Mouse (Mus musculus): ENCODE data around the gene Atxn2l.
"Not testable (repeated sequence)": the region's sequence is repeated elsewhere in the genome, so short reads cannot be mapped to it uniquely, and the experiment has no call there.

Atxn2l gene

DNA sequence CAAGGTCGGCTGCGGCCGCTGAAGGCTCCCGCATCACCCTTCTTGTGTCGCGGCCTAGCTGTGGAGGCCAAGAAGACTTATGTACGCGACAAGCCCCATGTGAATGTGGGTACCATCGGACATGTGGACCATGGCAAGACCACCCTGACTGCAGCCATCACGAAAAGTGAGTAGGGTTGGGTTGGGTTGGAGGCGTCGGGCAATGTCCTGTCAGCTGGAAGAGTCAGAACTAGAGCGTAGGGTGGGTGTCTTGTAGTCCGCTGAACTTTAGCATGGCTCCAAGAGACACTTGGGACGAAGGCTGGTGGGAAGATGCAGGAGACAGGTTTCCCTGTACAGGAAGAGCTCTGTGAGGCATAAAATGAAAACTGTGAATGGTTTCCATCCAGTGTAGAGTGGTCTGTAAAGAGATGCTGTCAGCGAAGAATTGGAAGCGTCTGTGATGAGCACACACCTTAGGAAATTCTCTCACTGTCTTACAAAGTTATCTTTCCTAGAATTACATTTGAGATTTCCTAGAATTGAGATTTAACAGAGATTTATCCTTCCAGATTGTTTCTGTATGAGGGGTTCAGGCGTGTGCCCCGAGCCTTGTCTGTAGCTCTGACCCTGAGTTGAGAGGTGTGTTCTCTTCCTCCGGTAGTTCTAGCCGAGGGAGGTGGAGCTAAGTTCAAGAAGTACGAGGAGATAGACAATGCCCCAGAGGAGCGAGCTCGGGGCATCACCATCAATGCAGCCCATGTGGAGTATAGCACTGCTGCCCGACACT lies 15.4 kb downstream of the Atxn2l start:
- not testable (repeated sequence) for DNase-seq

DNA sequence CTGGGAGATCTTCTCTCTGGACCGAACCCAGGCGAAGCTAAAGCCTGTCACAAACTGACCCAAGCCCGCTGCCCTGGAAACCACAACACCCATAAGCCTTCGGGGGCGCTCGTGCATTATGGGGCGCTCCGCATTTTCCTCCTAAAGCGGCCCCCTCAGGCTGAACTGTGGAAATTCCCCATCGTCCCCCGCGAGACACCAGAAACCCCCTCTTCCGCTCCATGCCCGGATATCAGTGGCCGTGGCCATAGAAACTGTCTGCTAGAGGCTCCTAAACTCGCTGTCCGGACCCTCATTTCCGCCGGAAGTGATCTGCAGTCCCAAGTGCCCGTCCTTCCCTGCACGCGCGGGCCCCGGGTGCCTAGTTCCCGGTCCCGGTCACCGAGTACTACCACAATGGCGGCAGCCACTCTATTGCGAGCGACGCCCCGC lies 16.2 kb downstream of the Atxn2l start, which contains the start of gene Tufm:
Gene Tufm (plus strand): TSS at position 310 of the 432 bp plus-strand sequence.
- peak; percentile 97 to 98 for DNase-seq

DNA sequence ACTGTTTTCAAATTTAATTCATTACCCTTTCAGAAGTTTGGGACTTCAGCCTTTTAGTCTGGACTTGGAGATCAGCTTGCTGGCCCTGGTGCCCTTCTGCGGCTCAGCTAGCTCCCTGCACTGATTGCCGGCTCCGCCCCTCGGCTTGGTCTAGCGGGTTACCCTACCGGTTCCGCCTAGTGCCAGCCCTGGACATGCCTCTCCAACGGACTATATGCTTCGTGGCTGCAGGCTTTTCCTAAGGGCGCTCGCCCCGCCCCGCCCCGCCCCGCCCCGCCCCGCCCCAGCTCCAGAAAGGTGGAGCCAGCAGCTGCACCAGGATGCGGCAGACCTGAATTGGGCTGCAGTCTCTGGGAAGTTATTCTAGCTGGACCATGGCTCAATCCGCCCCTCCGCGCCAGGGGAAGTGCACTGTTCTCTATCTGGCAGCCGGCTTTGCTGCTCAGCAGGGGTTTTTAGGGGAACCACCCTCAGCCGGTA lies 20.8 kb downstream of the Atxn2l start:
- peak; percentile 94 to 96 for DNase-seq

DNA sequence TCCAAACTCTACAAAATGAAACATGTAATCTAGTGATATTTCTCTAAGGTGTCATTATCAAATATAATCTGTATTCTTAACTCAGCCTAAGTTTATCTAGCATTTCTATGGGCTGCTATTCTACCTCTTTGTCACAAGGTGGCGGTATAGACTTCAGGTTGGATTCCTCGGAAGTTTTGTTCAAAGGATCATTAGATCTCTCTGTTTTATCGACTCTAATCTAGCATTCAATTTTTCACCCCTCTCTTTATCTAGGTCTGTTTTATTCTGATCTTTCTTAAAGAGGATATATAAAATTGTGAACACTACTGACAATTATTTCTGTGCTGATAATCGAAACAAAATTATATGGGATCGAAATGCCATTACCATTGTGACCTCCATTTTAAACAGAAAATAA lies 21.5 kb downstream of the Atxn2l start:
- no peak for DNase-seq

DNA sequence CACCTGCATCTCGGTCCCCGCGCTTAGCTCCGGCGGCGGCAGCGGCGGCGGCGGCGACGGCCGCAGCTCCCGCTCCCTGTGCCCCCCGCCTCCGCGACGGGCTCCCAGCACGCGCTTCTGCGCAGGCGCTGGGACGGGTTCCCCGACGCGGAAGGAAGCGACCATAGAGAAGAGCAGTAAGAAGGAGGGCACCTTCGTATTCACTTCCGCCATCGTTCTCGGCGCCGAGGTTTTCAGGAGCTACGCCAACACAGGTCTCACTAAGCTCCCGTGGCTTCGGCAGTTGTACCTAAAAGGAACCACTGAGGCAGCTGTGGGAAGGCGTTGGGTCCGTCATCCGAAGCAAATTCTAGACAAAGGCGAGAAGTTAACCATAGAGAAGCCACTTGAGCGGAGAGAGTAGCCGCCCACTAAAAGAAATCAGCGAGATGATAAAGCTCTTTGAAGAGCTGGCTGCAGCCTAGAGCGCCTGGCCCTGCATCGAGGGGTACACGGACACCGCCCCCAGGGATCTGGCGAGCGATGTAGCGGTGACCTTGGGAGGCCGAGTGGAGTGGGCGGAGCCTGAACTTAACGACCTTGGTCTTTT lies 28.1 kb downstream of the Atxn2l start, which contains the start of gene Sh2b1:
Gene Sh2b1 (minus strand): TSS at position 432 of the 589 bp plus-strand sequence.
- peak; percentile 87 to 90 for DNase-seq

DNA sequence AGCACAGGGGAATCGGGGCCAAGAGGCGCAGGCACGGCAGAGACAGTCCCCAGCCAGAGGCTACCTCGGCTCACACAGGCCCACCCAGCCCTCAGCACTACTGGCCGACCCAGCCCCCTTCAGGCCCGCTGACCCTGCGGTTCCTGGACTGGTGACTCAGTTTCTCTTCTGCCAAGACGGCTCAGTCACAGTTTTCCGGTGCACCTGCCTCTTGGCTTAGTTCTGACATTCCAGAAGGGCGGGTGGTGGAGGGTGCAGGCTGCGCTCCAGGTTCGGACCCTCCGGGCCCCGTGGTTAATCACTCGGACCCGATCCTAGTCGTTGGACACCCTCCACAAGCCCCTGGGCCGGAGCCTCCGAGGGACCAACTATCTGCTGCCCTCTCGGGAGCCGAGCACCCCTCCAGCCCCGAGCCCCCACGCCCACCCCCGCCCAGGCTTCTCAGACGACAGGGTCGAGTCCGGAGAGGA lies 28.7 kb downstream of the Atxn2l start:
- DNase-seq: peak in 1 of 2 experiments; percentile 23

DNA sequence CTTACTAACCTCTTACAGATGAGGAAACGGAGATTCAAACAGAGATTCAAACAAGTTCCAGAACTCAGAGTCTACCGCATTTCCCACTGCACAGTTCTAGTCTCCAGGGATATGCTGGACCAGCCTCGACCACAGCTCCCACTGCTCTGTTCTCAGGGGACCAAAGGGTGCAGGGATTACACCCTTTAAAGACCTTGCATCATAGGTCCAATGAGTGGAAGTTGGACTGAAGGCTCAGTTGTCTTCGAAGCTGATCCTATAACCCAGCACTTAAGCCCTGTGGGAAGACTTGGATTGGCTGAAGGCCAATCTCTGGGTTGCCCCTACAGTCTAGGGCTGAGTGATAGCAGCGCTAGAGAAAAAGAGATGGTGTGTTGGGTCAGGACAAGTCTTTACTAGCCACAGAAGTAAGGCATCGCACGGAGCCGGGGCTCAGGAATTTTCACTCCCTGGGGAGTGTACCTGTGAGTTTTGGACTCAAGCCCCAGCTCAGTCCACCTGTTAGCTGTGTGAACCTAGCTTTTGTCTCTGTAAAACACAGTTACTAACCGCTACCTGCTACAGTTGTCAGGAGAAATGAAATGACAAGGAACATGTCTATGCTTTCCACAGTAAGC lies 29.7 kb downstream of the Atxn2l start:
- DNase-seq: no peak

DNA sequence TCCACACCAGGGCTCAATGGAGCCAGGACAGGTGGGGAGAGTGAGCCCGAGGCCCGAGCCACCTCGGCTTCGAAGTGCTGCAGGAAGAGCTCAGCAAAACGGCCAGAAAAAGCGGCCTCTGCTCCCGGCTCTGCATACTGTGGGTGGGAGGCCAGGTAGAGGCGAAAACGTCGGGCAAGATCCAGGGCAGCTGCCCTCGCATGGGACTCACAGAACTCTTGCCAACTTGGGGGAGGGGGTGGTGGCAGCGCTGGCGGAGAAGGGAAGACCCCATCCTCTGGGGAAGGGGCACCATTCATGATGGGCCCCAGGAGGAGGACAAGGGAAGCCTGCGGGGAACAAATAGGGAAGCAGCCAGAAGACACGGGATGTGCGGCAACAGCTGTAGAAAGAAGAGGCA lies 30.5 kb downstream of the Atxn2l start:
- DNase-seq: no peak

DNA sequence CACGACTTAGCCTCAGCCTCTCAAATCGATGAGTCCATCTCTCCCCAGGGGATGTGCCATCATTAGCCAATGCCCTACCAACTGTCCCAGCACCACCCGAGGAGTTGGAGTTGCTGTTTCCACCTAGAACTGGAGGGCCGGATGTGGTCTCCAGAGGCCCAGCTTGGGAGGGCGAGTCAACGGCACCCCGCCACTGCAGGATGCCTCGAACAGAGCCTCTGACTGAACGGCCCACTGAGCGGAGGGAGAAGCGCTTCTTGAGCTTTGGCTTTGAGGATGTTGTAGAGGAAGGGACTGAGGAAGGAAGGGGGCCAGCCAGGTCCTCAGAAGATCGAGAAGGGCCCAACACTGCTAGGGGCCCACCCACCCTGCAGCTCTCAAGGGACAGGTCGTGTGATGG lies 30.9 kb downstream of the Atxn2l start:
- DNase-seq: no peak

DNA sequence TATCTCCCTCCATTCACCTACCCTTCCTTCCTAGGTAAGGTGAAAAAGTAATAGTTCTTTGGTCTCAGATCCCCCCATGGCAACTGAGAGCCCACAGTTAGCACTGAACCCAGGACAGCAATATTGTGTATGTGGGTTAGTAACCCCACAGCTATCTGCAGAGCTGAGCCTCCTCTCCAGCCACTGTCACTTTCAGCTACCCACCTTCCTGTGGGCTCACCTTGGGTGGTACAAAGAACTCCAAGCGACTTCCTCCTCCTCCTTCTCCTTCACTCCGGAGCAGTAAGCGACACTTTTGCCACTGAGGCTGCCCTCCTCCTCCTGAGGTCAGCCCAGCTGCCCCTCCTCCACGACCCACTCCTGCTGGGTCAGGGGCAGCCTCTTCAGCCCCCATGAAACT lies 31.4 kb downstream of the Atxn2l start:
- DNase-seq: no peak

DNA sequence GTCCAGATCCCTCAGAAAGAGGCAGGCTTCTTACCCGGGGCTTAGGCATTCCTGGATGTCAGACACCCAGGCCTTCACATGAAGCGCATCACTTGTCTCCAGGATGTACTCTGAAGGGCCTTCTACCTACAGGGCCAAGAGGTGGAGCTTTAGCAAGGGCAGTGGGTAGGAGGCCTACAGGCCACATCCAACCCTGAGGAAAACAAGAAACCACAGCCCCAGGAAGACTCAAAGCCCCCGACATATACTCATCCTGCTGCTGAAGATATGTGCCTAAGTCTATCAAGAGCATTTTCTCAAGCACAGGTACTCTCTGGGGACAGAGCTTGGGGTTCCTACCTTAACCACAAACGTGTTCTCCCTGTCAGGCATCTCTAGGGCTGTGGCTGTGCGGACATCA lies 31.9 kb downstream of the Atxn2l start:
- no peak for DNase-seq

DNA sequence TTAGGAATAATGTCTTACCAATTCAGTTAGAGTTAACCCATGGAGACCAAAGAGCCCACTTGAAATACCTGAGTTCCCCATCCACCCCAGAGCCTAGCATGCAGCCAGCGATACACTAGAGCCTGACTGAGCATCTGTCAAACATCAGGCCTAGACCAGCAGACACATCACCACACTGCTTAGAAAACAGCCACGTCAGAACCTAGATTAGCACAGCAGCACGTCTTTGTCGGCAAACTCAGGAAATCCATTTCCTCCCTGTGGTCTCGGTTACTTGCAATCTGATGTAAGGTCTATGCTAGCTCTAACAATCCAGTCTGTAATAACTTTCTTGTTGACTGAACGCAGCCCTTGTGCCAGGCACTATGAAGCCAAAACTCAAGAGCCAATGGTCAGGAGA lies 33.2 kb downstream of the Atxn2l start:
- no peak for DNase-seq

DNA sequence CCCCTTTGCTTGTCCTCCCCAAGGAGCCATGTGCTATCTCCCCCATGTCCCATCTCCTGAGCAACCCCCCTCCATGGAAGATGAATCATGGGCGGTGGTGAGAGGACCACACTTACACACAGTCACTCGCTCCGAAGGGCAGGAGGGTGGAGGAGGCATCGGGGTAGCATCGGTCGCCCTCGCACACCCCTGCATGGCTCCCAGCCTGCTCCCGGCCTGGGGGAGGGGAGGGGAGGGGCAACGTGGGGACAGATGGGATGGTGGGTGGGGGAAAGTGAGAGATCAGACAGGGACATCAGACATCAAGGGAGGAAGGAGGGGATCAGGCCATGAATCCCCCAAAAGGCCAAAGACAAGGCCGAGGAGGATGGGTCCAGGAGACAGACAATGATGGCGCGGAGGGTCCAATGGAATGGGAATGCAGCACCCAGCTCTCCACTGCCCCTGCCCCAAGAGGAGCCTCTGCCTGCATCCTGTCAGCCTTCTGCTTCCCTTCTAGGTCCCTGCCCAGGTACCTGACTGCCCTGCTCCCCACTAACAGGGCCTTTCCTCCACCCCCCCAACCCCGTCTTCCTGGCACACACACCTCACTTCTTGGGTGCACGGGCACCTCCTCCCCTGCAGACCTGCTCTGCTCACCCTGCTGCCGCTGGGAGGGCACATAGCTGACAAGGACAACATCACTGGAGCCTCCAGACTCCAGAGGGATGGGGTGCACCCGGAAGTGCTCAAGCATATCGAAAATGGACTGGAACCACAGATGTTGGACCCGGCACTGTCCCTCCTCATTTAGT lies 35.2 kb downstream of the Atxn2l start:
- no peak for DNase-seq

DNA sequence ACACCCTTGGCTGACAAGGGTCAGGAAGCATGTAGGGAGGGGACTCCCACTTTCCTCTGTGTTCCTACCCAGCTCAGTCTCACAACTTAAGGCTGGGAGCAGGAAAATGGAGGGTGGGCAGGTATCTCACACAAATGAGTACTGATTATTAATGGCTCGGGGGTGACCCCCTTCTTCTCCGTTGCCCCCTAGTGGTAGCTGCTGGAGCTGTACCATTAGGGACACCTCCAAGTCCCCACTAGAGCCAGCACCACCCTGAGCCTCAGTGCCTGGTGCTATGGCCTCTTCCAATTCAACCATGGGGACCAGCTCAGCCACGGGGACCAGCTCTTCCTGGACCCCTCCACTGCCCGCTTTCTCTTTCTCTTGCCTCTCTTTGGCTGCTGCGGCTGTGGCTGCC lies 36.0 kb downstream of the Atxn2l start:
- DNase-seq: peak in 1 of 2 experiments; percentile 41

DNA sequence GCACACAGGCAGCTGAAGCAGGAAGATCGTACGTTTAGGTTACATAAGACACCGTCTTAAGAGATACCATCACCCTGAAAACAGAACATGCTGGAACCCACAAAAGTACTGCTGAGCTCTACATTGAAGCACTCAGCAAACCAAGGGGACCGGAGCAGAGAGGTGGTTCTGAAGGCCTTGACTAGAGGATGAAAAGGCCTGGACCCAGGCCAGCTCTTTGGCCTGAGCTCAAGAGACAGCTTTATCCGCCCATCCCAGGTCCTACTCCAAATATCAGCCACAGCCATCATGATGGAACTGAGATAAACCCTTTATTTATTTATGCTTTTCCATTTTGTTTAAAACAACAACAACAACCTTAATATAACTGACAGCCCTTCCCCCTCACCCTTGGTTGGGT lies 36.5 kb downstream of the Atxn2l start:
- no peak for DNase-seq

DNA sequence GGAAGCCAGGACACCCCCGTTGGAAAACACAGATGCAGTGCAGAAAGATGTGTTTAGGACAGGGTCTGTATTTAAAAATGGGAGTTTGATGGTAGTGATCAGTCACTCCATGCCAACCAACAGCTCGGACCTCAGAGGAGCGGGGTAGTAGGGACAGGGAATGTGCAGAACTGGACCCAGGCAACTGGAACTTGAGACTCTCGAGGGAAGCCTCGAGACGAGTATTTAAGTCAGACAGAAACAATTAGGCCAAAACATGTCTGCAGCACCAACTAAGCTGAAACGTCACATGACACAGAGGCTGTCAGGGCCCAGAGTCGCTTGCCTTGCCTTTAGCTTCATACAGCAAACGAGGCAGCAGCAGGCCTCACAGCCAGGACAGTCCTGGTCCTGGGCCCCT lies 37.1 kb downstream of the Atxn2l start:
- no peak for DNase-seq

DNA sequence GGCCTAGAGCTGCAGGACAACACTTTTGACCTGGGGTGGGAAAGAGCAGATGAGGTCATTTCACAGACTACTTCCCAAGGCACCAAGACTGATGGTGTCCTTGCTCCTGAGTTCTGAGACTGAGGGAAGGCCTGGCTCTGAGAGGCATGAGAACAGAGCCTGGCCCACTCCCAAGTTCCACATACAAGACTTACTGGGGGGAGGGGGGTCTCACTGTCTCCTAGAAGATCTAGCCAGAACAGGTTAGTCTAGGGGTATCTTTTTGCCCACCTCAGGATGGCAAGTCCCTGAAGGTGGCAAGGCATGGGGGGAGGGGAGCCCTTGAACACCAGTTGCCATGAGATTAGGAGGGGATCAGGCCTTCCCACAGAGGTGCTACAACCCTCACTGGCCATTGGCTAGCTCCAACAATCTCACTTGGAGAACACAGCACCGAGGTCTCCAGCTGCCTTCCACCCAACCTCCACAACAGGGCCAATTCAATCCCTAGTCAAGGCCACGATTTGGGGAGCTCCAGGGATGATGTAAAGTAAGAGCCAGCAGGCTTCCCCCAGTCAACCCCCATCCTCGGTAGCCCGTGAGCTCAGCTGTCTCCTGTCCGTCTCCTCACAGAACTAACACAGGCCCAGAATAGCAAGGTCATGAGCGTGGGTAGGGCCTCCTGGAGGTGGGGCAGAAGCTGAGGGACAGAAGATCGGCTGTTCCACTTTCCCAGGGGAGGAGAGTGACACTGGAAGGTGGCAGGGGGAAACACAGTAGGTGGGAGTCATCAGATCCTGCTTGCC lies 37.8 kb downstream of the Atxn2l start:
- DNase-seq: no peak

DNA sequence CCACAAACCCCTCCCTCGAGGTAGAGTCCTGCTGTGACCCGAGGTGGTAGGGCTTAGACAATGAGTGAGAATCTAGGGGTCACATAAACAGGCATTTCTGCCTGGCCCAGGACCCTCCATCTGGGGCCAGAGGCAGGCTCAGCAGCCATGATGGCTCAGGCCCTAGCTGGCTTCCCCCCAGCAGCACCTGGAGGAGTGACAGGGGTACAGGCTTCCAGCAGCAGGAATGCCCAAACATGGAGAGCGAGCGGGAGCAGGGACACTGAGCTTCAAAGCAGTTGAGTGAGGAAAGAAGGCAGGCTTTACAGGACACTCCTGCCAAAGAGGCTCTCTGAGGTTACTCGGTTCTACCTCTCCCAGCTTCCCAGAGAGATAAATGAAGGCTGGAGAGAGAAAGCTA lies 38.4 kb downstream of the Atxn2l start:
- DNase-seq: no peak

DNA sequence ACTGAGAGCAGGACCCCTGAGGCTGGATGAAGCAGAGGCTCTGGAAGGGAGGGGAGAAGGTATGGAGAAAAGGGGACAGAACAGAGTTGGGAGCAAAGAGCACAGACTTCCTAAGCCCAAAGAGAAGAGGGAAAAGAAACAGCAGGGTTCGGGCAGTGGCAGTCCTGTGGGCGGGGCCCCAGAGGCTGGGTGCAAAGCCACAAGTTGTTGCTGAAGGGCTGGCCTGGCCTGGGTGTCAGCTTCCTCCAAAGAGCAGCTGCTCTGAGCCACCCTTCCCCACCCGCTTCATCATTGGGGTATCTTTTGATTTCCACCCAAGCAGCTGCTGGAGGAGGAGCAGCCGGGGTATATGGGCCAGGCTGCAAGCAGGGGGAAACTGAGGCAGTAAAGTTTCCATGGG lies 39.1 kb downstream of the Atxn2l start:
- no peak for DNase-seq

DNA sequence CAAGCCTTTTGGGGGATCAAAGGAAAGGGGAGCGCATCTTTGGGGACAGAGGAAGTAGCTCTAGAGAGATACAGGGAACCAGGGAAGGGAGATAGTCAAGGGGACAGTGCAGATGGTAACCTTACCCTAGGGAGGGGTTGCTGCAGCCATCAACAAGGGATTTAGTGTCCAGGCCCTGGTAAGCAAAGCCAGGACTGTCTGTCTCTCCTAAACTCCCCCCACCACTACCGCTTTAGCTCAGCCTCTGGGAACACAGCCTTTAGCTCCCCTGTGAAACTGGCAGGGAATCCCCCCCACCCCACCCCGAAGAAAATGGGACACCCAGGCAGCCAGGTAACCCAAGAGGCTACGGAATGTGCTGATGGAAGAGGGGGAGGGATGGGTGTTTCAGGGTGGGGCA lies 39.7 kb downstream of the Atxn2l start:
- no peak for DNase-seq

DNA sequence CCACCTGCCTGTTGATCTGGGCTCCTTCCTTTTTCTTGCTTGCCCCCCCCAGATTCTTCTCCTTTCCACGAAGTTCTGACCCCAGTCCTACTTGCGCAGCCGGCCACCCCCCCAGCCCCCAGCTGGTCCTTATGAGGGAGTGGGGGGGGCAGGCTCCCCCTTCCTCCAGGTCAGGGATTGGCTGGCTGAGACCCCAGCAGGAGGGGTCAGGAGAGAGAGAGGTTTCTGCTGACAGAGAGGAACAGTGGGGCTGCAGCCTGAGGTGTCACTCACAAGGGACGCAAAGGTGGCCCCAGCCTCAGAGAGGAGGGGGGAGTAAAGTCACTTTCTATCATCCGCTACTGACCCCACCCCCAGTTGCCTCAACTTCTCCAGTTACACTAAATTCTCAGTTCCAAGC lies 40.2 kb downstream of the Atxn2l start, which contains the start of gene Atp2a1:
Gene Atp2a1 (minus strand): TSS at position 105 of the 400 bp plus-strand sequence.
- no peak for DNase-seq

DNA sequence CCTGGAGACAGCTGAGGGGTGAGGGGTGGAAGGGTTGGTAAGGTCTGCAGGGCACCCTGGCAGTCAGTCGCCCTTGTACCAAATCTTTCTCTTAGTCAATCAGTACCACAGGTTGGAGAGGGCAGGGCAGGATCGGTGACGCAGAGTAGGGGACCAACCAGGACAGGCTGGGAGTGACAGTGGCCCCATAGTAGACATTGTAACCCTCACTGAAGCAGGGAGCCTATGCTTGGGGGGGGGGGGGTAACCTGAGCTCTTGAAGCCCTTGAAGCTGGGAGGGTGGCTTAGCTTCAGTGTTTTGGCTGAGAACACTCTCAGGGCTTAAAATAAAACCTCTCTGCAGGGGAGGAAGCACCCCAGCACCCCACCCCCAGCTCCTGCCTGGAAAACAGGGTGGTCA lies 41.6 kb downstream of the Atxn2l start:
- DNase-seq: no peak
